Mouse (Mus musculus) limb, embryonic 10.5 days (tissue): ENCODE measurements around the gene Popdc2. TPM values are rescaled to one million over a fixed set of nuclear protein-coding genes. Genes with fewer than 3 reads are reported as not detected.

Experiments used
- DNase-seq: peaks from one replicate; pipeline ENCODE4 v3.0.0-alpha.2; 2017; ENCODE audit warnings: low spot score
- H3K27ac ChIP-seq: fragments of 300-500 bp; sonication (generic); 2 replicates; pipeline ENCODE4 v1.5.1; 2016; ENCODE audit warnings: mild to moderate bottlenecking
- H3K27me3 ChIP-seq: fragments of 300-500 bp; sonication (generic); 2 replicates; pipeline ENCODE4 v1.6.1; 2016; ENCODE audit warnings: low read depth, mild to moderate bottlenecking; ENCODE audit not compliant: poor library complexity, severe bottlenecking
- H3K36me3 ChIP-seq: fragments of 300-500 bp; sonication (generic); 2 replicates; pipeline ENCODE4 v1.6.1; 2016; ENCODE audit warnings: mild to moderate bottlenecking, moderate library complexity
- H3K4me1 ChIP-seq: fragments of 300-500 bp; sonication (generic); 2 replicates; pipeline ENCODE4 v1.6.1; 2016
- H3K4me3 ChIP-seq: fragments of 300-500 bp; sonication (generic); 2 replicates; pipeline ENCODE4 v1.5.1; 2016; ENCODE audit warnings: mild to moderate bottlenecking, moderate library complexity
- H3K9me3 ChIP-seq: fragments of 300-500 bp; sonication (generic); replicated peaks from 2 replicates; pipeline ENCODE4 v1.6.1; 2016; ENCODE audit warnings: mild to moderate bottlenecking
- WGBS: fragments of 180-500 bp; shearing (Covaris S2); methylation state at CpG from one replicate; pipeline ENCODE4 v1.1.7; 2016; 5-methylcytosine and 5-hydroxymethylcytosine counted together
- polyA plus RNA-seq: library from polyadenylated mRNA; unstranded; fragments of >200 nt; fragmentation: Nextera tagmentation; extraction: Ambion mirVana; gene quantifications from 2 replicates; pipeline ENCODE4 v1.2.1, GENCODE M21; 2016

Popdc2 gene
- polyA plus RNA-seq, 1 experiment from 2014 or later = 1.3 TPM

GRCm38 (mm10) chr16:38373941-38374340 lies 11.9 kb downstream of the Popdc2 start:
- Histone ChIP-seq H3K9me3 (no peaks in the 10 kb centered on the region), H3K27ac (no peak overlapping the region), H3K4me3 (peak overlapping the region; percentile 24; the same call in 1 of the 2 replicates), H3K36me3 (no peaks in the 10 kb centered on the region), H3K27me3 (no peaks in the 10 kb centered on the region), H3K4me1 (peaks cover 22% of the 10 kb centered on the region)
- no peak for DNase-seq
- WGBS = 80% methylated on average over 16 of the region's 16 CpGs

- peak overlapping the region; percentile 24; the same call in 1 of the 2 replicates for H3K4me3 ChIP-seq
Observed at GRCm38 (mm10) chr16:38374379-38375140, 12.6 kb downstream of the Popdc2 start.

GRCm38 (mm10) chr16:38375182-38375581 lies 13.2 kb downstream of the Popdc2 start:
- Histone ChIP-seq H3K4me3 (no peak overlapping the region), H3K27me3 (no peaks in the 10 kb centered on the region), H3K27ac (no peak overlapping the region), H3K9me3 (no peaks in the 10 kb centered on the region), H3K36me3 (no peaks in the 10 kb centered on the region), H3K4me1 (peaks cover 21% of the 10 kb centered on the region)
- no peak for DNase-seq
- 86% methylated on average over 7 of the region's 7 CpGs for WGBS

More at GRCm38 (mm10) chr16:38374379-38375140, 12.6 kb downstream of the Popdc2 start:
- no peaks in the 10 kb centered on the region for H3K36me3 ChIP-seq
- no peaks in the 10 kb centered on the region for H3K9me3 ChIP-seq
- no peak overlapping the region for H3K27ac ChIP-seq
- H3K27me3 ChIP-seq = no peaks in the 10 kb centered on the region
- WGBS = 80% methylated on average over 10 of the region's 10 CpGs
- no peak for DNase-seq
- H3K4me1 ChIP-seq = peaks cover 21% of the 10 kb centered on the region

GRCm38 (mm10) chr16:38376163-38376840 lies 14.3 kb downstream of the Popdc2 start:
- Histone ChIP-seq H3K9me3 (no peaks in the 10 kb centered on the region), H3K4me3 (peak overlapping the region; percentile 39), H3K27ac (peak overlapping the region; percentile 47), H3K4me1 (peaks cover 21% of the 10 kb centered on the region), H3K27me3 (no peaks in the 10 kb centered on the region), H3K36me3 (no peaks in the 10 kb centered on the region)
- 51% methylated on average over 17 of the region's 17 CpGs for WGBS
- peak; percentile 66 for DNase-seq

GRCm38 (mm10) chr16:38376841-38377249 lies 14.8 kb downstream of the Popdc2 start:
- Histone ChIP-seq H3K36me3 (no peaks in the 10 kb centered on the region), H3K4me3 (peak overlapping the region; percentile 39), H3K4me1 (peaks cover 21% of the 10 kb centered on the region), H3K27ac (peak overlapping the region; percentile 47), H3K27me3 (no peaks in the 10 kb centered on the region), H3K9me3 (no peaks in the 10 kb centered on the region)
- WGBS = 68% methylated on average over 8 of the region's 8 CpGs
- DNase-seq = no peak

- no peaks in the 10 kb centered on the region for H3K36me3 ChIP-seq
- no peak for DNase-seq
- H3K9me3 ChIP-seq = no peaks in the 10 kb centered on the region
- H3K27ac ChIP-seq = no peak overlapping the region
- H3K4me1 ChIP-seq = peaks cover 21% of the 10 kb centered on the region
- no peak overlapping the region for H3K4me3 ChIP-seq
- no peaks in the 10 kb centered on the region for H3K27me3 ChIP-seq
- WGBS = 78% methylated on average over 6 of the region's 6 CpGs
Observed at GRCm38 (mm10) chr16:38377546-38377945, 15.5 kb downstream of the Popdc2 start.

GRCm38 (mm10) chr16:38378591-38378990 lies 16.6 kb downstream of the Popdc2 start:
- H3K9me3 ChIP-seq = no peaks in the 10 kb centered on the region
- H3K4me1 ChIP-seq = peaks cover 21% of the 10 kb centered on the region
- H3K36me3 ChIP-seq = no peaks in the 10 kb centered on the region
- 0 out of 2 replicates have a peak overlapping the region, but pooled peaks have one; percentile 30 for H3K27ac ChIP-seq
- 62% methylated on average over 6 of the region's 6 CpGs for WGBS
- no peak for DNase-seq
- no peaks in the 10 kb centered on the region for H3K27me3 ChIP-seq
- no peak overlapping the region for H3K4me3 ChIP-seq

- no peaks in the 10 kb centered on the region for H3K36me3 ChIP-seq
- H3K27me3 ChIP-seq = no peaks in the 10 kb centered on the region
- no peaks in the 10 kb centered on the region for H3K9me3 ChIP-seq
- WGBS = 42% methylated on average over 6 of the region's 6 CpGs
- no peak for DNase-seq
- H3K4me3 ChIP-seq = no peak overlapping the region
- no peak overlapping the region for H3K27ac ChIP-seq
- H3K4me1 ChIP-seq = peaks cover 21% of the 10 kb centered on the region
Observed at GRCm38 (mm10) chr16:38379088-38379487, 17.1 kb downstream of the Popdc2 start.

- Histone ChIP-seq H3K4me1 (peaks cover 21% of the 10 kb centered on the region), H3K27ac (no peak overlapping the region), H3K27me3 (no peaks in the 10 kb centered on the region), H3K36me3 (no peaks in the 10 kb centered on the region), H3K4me3 (no peak overlapping the region), H3K9me3 (no peaks in the 10 kb centered on the region)
- no peak for DNase-seq
- WGBS = 40% methylated on average over 3 of the region's 3 CpGs
Observed at GRCm38 (mm10) chr16:38379493-38379892, 17.5 kb downstream of the Popdc2 start.

- Histone ChIP-seq H3K4me3 (no peak overlapping the region), H3K9me3 (no peaks in the 10 kb centered on the region), H3K4me1 (peaks cover 21% of the 10 kb centered on the region), H3K27me3 (no peaks in the 10 kb centered on the region), H3K27ac (no peak overlapping the region), H3K36me3 (no peaks in the 10 kb centered on the region)
- DNase-seq = no peak
- WGBS = 92% methylated on average over 3 of the region's 3 CpGs
Observed at GRCm38 (mm10) chr16:38379926-38380325, 17.9 kb downstream of the Popdc2 start.

- H3K27ac ChIP-seq = no peak overlapping the region
- H3K36me3 ChIP-seq = no peaks in the 10 kb centered on the region
- DNase-seq = no peak
- 87% methylated on average over 2 of the region's 2 CpGs for WGBS
- H3K27me3 ChIP-seq = no peaks in the 10 kb centered on the region
- peaks cover 6% of the 10 kb centered on the region for H3K4me1 ChIP-seq
- H3K4me3 ChIP-seq = no peak overlapping the region
- no peaks in the 10 kb centered on the region for H3K9me3 ChIP-seq
Observed at GRCm38 (mm10) chr16:38383683-38384082, 21.7 kb downstream of the Popdc2 start.

GRCm38 (mm10) chr16:38385184-38385634 lies 23.2 kb downstream of the Popdc2 start:
- 92% methylated on average over 6 of the region's 6 CpGs for WGBS

GRCm38 (mm10) chr16:38385700-38386099 lies 23.7 kb downstream of the Popdc2 start:
- Histone ChIP-seq H3K36me3 (no peaks in the 10 kb centered on the region), H3K27ac (no peak overlapping the region), H3K4me1 (no peaks in the 10 kb centered on the region), H3K27me3 (no peaks in the 10 kb centered on the region), H3K4me3 (no peak overlapping the region), H3K9me3 (no peaks in the 10 kb centered on the region)
- DNase-seq = no peak
- 94% methylated on average over 4 of the region's 4 CpGs for WGBS

More at GRCm38 (mm10) chr16:38385184-38385634, 23.2 kb downstream of the Popdc2 start:
- DNase-seq = no peak
- no peak overlapping the region for H3K27ac ChIP-seq
- no peak overlapping the region for H3K4me3 ChIP-seq
- no peaks in the 10 kb centered on the region for H3K36me3 ChIP-seq
- H3K27me3 ChIP-seq = no peaks in the 10 kb centered on the region
- H3K4me1 ChIP-seq = no peaks in the 10 kb centered on the region
- H3K9me3 ChIP-seq = no peaks in the 10 kb centered on the region
